Mouse (Mus musculus): ENCODE measurements around the gene Akt3.

- no peak for TF ChIP-seq CTCF (IDR thresholded peaks at IDR 0.05; ENCODE audit: low read depth)
- TF ChIP-seq EP300 (IDR thresholded peaks at IDR 0.05; ENCODE audit: low read depth): no peak
Measured at GRCm38 (mm10) chr1:177022751-177023150, 235.3 kb downstream of the Akt3 start.
